In the genomic region with DNA sequence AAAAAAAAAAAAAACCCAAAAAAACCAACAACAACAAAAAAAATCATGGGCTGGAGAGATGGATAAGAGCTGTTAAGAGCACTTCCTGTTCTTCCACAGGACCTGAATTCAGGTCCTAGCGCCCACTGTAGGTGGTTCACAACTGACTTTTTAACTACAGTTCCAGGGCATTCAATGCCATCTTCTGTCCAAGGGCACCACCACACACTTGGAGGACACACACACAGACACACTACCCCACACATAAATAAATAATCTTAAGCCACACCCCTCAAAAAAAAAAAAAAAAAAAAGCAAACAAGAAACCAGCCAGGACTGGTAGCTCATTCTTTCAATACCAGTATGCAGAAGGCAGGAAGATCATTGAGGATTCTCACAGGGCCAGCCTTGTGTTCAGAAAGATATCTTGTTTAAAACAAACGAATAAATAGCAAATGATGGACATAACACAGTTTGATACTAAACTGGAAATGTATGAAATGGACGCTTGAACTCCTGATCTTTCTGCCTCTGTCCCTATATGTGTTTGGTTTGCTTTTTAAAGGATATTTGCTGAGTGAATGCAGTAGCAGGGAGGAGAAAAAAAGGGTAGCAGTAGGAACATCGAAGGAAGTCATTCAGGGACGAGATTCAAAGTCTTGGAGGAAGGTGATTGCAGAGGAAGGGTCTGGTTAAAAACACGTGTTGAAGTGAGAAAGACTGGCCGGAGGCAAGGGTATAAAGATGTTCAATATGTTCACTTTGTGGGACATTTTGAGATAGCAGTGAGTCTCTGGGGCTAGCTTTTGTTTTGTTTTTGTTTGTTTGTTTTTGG, we compare ENCODE assay signal across 8 mouse cellular contexts. TPM values are rescaled to one million over a fixed set of nuclear protein-coding genes. Genes with fewer than 3 reads are reported as not detected.
DNase-seq lines count a peak whose midpoint lies in the region; ATAC-seq and TF ChIP-seq lines count a peak whose summit lies in the region.

No protein-coding gene starts in this region.

- intact Hi-C loops in heart, postnatal 14 days (cut with DNase I): no loop called here
- intact Hi-C loops in left cerebral cortex, postnatal 10 days (cut with DNase I): no loop called here

- WGBS in heart, embryonic 11.5 days (ENCODE audit: insufficient replicate concordance): 17% methylated on average over 7 of the region's 7 CpGs
- 22% methylated on average over 7 of the region's 7 CpGs for WGBS in limb, embryonic 13.5 days

- H3K36me3 ChIP-seq in heart, embryonic 11.5 days (ENCODE audit: control insufficient read depth, insufficient read depth, low read length): no peaks in the 10 kb centered on the region
- peaks cover 13% of the 10 kb centered on the region for H3K36me3 ChIP-seq in E14TG2a.4 (ENCODE audit: insufficient read depth, low read length)
- no peaks in the 10 kb centered on the region for H3K36me3 ChIP-seq in limb, embryonic 13.5 days
- H3K36me3 ChIP-seq in splenic B cell, adult 2 months (ENCODE audit: control insufficient read depth, insufficient read depth, low read length, poor library complexity, severe bottlenecking): no peaks in the 10 kb centered on the region

- H3K4me3 ChIP-seq in heart, embryonic 11.5 days (ENCODE audit: low read depth, low read length): peak overlapping the region; percentile 86
- peak overlapping the region; percentile 98 for H3K4me3 ChIP-seq in E14TG2a.4 (replicated peaks; ENCODE audit: low read length)
- peak overlapping the region; percentile 69 for H3K4me3 ChIP-seq in embryonic fibroblast, embryonic 13.5 days (ENCODE audit: insufficient read depth, low read length)
- peak overlapping the region; percentile 85 for H3K4me3 ChIP-seq in limb, embryonic 13.5 days

- no peak for TF ChIP-seq CTCF in E14TG2a.4 (conservative IDR thresholded peaks at IDR 0.05; ENCODE audit: low read length)
- no peak for TF ChIP-seq CTCF in embryonic fibroblast, embryonic 13.5 days (IDR thresholded peaks at IDR 0.05; ENCODE audit: borderline replicate concordance, insufficient read depth, low read length)

- peak overlapping the region; percentile 90 for H3K9ac ChIP-seq in heart, embryonic 11.5 days (ENCODE audit: low read depth, low read length)
- peak overlapping the region; percentile 82 for H3K9ac ChIP-seq in limb, embryonic 13.5 days

- peak overlapping the region; percentile 96 for H3K27ac ChIP-seq in heart, embryonic 11.5 days (ENCODE audit: low read depth, low read length)
- H3K27ac ChIP-seq in embryonic fibroblast, embryonic 13.5 days (ENCODE audit: insufficient read depth, low read length): peak overlapping the region; percentile 82
- peak overlapping the region; percentile 97 for H3K27ac ChIP-seq in limb, embryonic 13.5 days

- ATAC-seq in heart, embryonic 11.5 days (replicated peaks; ENCODE audit: insufficient number of reproducible peaks, low FRiP score, low TSS enrichment): no peak
- no peak for ATAC-seq in limb, embryonic 13.5 days (ENCODE audit: low FRiP score, low read depth)

- H3K27me3 ChIP-seq in heart, embryonic 11.5 days (ENCODE audit: control insufficient read depth, insufficient read depth, low read length): no peaks in the 10 kb centered on the region
- H3K27me3 ChIP-seq in E14TG2a.4 (ENCODE audit: insufficient read depth, low read length): no peaks in the 10 kb centered on the region
- H3K27me3 ChIP-seq in limb, embryonic 13.5 days: no peaks in the 10 kb centered on the region
- no peaks in the 10 kb centered on the region for H3K27me3 ChIP-seq in splenic B cell, adult 2 months (ENCODE audit: control insufficient read depth, insufficient read depth, low read length, poor library complexity, severe bottlenecking)

- peak overlapping the region; percentile 79 for H3K4me2 ChIP-seq in heart, embryonic 11.5 days
- peak overlapping the region; percentile 74 for H3K4me2 ChIP-seq in limb, embryonic 13.5 days (replicated peaks)

- H3K4me1 ChIP-seq in heart, embryonic 11.5 days (ENCODE audit: control insufficient read depth, insufficient read depth, low read length): no peaks in the 10 kb centered on the region
- peaks cover 37% of the 10 kb centered on the region for H3K4me1 ChIP-seq in E14TG2a.4 (replicated peaks; ENCODE audit: low read depth, low read length)
- H3K4me1 ChIP-seq in embryonic fibroblast, embryonic 13.5 days (ENCODE audit: control insufficient read depth, insufficient read depth, low read length): peaks cover 2% of the 10 kb centered on the region
- H3K4me1 ChIP-seq in limb, embryonic 13.5 days: peaks cover 23% of the 10 kb centered on the region

- peak; percentile 21; the same call in 1 of the 2 replicates for TF ChIP-seq POLR2A in embryonic fibroblast, embryonic 13.5 days (IDR thresholded peaks at IDR 0.05; ENCODE audit: low read depth, low read length)

- no peaks in the 10 kb centered on the region for H3K9me3 ChIP-seq in heart, embryonic 11.5 days (replicated peaks; ENCODE audit: control insufficient read depth, low read length)
- no peaks in the 10 kb centered on the region for H3K9me3 ChIP-seq in E14TG2a.4 (ENCODE audit: low read length)
- H3K9me3 ChIP-seq in limb, embryonic 13.5 days: no peaks in the 10 kb centered on the region

- DNase-seq in heart, postnatal 14 days: no peak
- peak; percentile 56 for DNase-seq in splenic B cell, adult 2 months (ENCODE audit: low read depth, low spot score)
- no peak for DNase-seq in left cerebral cortex, postnatal 10 days (ENCODE audit: extremely low spot score in 1 of 2, low spot score in 2 of 2)
- DNase-seq in embryo, embryonic 9.5 days (ENCODE audit: extremely low spot score): no peak

RNA-seq across cellular contexts. Expression of a gene that starts 1.1 kb away (rescaled TPM):
- polyA plus RNA-seq in heart, embryonic 11.5 days (2014; fragmentation: Nextera tagmentation; extraction: Ambion mirVana): 54.1 and 56.6 TPM in 2 replicates
- total RNA-seq in heart, postnatal 14 days (2021): 1 to 10 TPM; 3.4 to 6.5 TPM
- polyA plus RNA-seq in embryonic fibroblast, embryonic 13.5 days (2011; ENCODE audit: insufficient read length, low read depth, missing spikeins): 31.8 and 48.6 TPM in 2 replicates
- polyA plus RNA-seq in limb, embryonic 13.5 days (2015; fragmentation: Nextera tagmentation; extraction: Ambion mirVana): 58.2 and 62.5 TPM in 2 replicates
- total RNA-seq in left cerebral cortex, postnatal 10 days (2021): 1 to 10 TPM; 3.2 to 3.3 TPM

RNA-seq across cellular contexts. Expression of a gene that starts 37.5 kb away (rescaled TPM):
- 54.7 and 56.9 TPM in 2 replicates for polyA plus RNA-seq in heart, embryonic 11.5 days (2014; fragmentation: Nextera tagmentation; extraction: Ambion mirVana)
- 10 to 100 TPM; 82.9 to 86.3 TPM for total RNA-seq in heart, postnatal 14 days (2021)
- 59.2 and 62.2 TPM in 2 replicates for polyA plus RNA-seq in embryonic fibroblast, embryonic 13.5 days (2011; ENCODE audit: insufficient read length, low read depth, missing spikeins)
- polyA plus RNA-seq in limb, embryonic 13.5 days (2015; fragmentation: Nextera tagmentation; extraction: Ambion mirVana): 32.8 and 36.5 TPM in 2 replicates
- 10 to 100 TPM; 59.3 to 89.4 TPM for total RNA-seq in left cerebral cortex, postnatal 10 days (2021)

RNA-seq across cellular contexts. Expression of a gene that starts 59.5 kb away (rescaled TPM):
- 10.9 and 13.4 TPM in 2 replicates for polyA plus RNA-seq in heart, embryonic 11.5 days (2014; fragmentation: Nextera tagmentation; extraction: Ambion mirVana)
- total RNA-seq in heart, postnatal 14 days (2021): 1 to 10 TPM; 4.5 to 4.6 TPM
- polyA plus RNA-seq in embryonic fibroblast, embryonic 13.5 days (2011; ENCODE audit: insufficient read length, low read depth, missing spikeins): 0.84 TPM in 1 of 2 replicates, not detected in the other
- polyA plus RNA-seq in limb, embryonic 13.5 days (2015; fragmentation: Nextera tagmentation; extraction: Ambion mirVana): 12.4 and 13.0 TPM in 2 replicates
- 1 to 10 TPM; 2.8 to 3.4 TPM for total RNA-seq in left cerebral cortex, postnatal 10 days (2021)
